Mouse (Mus musculus): ENCODE measurements around the gene Birc3. TPM values are rescaled to one million over a fixed set of nuclear protein-coding genes. Genes with fewer than 3 reads are reported as not detected.
"Not testable (repeated sequence)": the region's sequence is repeated elsewhere in the genome, so short reads cannot be mapped to it uniquely, and the experiment has no call there.

The Birc3 gene
- polyA plus RNA-seq, 1 experiment from 2014 or later: 0.70 TPM

- H3K27me3 ChIP-seq (ENCODE audit: control insufficient read depth, insufficient read depth, low read length): no peaks in the 10 kb centered on the region
- H3K9ac ChIP-seq (replicated peaks; ENCODE audit: low read depth, low read length): no peak overlapping the region
- 73% methylated on average over 4 of the region's 4 CpGs for WGBS
- peaks cover 3% of the 10 kb centered on the region; the same call in 1 of the 2 replicates for H3K4me1 ChIP-seq (ENCODE audit: control insufficient read depth, insufficient read depth, low read length)
- no peak overlapping the region for H3K4me2 ChIP-seq (ENCODE audit: low read depth, low read length)
- H3K27ac ChIP-seq (ENCODE audit: low read depth, low read length): no peak overlapping the region
- no peak for ATAC-seq (ENCODE audit: low read depth)
- no peaks in the 10 kb centered on the region for H3K9me3 ChIP-seq (ENCODE audit: control insufficient read depth, low read length)
- H3K36me3 ChIP-seq (ENCODE audit: control insufficient read depth, insufficient read depth, low read length): no peaks in the 10 kb centered on the region
- H3K4me3 ChIP-seq (ENCODE audit: low read depth, low read length): no peak overlapping the region
Observed at GRCm38 (mm10) chr9:7871316-7872043, 1.5 kb downstream of the Birc3 start.

DNA sequence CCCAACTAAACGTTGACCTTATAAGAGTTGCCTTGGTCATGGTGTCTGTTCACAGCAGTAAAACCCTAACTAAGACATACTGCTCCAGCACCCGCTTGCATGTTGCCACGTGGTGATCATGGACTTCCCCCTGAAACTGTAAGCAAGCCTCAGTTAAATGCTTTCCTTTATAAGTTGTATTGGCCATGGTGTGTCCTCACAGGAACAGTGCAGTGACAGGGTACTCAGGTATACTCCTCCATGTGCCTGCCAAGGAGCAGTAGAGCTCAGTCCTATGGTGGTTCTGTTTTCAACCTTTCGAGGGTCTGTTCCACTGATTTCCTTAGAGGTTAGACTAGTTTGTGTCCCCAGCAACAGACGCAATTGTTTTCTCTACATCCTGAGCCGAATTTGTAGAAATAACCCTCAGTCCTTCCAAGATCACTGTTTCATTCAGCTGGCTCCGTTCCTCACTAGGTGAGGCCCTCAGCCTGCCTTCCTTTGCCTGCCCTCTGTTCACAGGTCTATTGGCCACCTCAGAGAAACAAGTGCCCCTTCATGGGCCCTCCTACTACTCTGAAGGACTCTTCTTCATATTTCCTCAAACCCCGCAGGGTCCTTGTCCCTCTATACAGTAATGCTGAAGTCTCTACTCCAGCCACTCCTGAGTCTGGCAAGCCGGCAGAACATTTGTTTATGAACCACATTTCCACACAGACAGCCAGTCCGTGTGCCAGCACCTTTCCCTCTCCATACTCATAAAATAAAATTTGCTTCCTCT, 2.2 kb downstream of the Birc3 start:
- no peaks in the 10 kb centered on the region for H3K27me3 ChIP-seq (ENCODE audit: control insufficient read depth, insufficient read depth, low read length)
- ATAC-seq (ENCODE audit: low read depth): no peak

GRCm38 (mm10) chr9:7868838-7869491, 4.0 kb downstream of the Birc3 start:
- no peak for ATAC-seq (ENCODE audit: low read depth)
- 87% methylated on average over 4 of the region's 4 CpGs for WGBS
- no peaks in the 10 kb centered on the region for H3K9me3 ChIP-seq (ENCODE audit: control insufficient read depth, low read length)
- H3K27me3 ChIP-seq (ENCODE audit: control insufficient read depth, insufficient read depth, low read length): no peaks in the 10 kb centered on the region
- no peak overlapping the region for H3K27ac ChIP-seq (ENCODE audit: low read depth, low read length)
- H3K36me3 ChIP-seq (ENCODE audit: control insufficient read depth, insufficient read depth, low read length): no peaks in the 10 kb centered on the region
- no peak overlapping the region for H3K4me2 ChIP-seq (ENCODE audit: low read depth, low read length)
- H3K9ac ChIP-seq (replicated peaks; ENCODE audit: low read depth, low read length): no peak overlapping the region
- H3K4me3 ChIP-seq (ENCODE audit: low read depth, low read length): no peak overlapping the region
- H3K4me1 ChIP-seq (ENCODE audit: control insufficient read depth, insufficient read depth, low read length): peaks cover 3% of the 10 kb centered on the region; the same call in 1 of the 2 replicates

More for the DNA sequence above, 2.2 kb downstream of the Birc3 start:
- Histone ChIP-seq H3K36me3 (ENCODE audit: control insufficient read depth, insufficient read depth, low read length) (no peaks in the 10 kb centered on the region), H3K9ac (replicated peaks; ENCODE audit: low read depth, low read length) (no peak overlapping the region), H3K27ac (ENCODE audit: low read depth, low read length) (no peak overlapping the region), H3K4me1 (ENCODE audit: control insufficient read depth, insufficient read depth, low read length) (peaks cover 3% of the 10 kb centered on the region; the same call in 1 of the 2 replicates), H3K4me3 (ENCODE audit: low read depth, low read length) (no peak overlapping the region), H3K4me2 (ENCODE audit: low read depth, low read length) (no peak overlapping the region), H3K9me3 (ENCODE audit: control insufficient read depth, low read length) (no peaks in the 10 kb centered on the region)
- 95% methylated on average over 10 of the region's 10 CpGs for WGBS

DNA sequence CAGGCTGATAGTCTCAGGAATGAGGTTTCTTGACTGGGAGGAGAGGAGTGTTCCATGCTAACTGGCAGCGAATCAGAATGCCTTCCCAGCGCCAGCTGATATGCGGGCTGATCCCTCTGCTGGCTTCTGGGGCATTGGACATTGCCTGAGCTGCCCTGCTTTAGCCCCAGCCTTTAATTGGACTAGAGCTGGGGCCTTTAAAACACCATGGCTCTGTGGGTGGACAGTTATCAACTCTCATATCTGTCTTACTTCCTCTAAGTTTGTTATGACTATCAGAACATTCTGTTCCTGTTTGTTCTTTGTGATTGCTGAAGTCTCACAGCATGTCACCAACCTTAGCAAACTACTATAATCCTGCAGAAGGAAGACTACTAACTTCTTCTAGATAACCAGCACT, 5.0 kb downstream of the Birc3 start:
- no peak overlapping the region for H3K27ac ChIP-seq (ENCODE audit: low read depth, low read length)
- no peaks in the 10 kb centered on the region for H3K9me3 ChIP-seq (ENCODE audit: control insufficient read depth, low read length)
- ATAC-seq (ENCODE audit: low read depth): no peak
- no peaks in the 10 kb centered on the region for H3K27me3 ChIP-seq (ENCODE audit: control insufficient read depth, insufficient read depth, low read length)
- no peak overlapping the region for H3K4me2 ChIP-seq (ENCODE audit: low read depth, low read length)
- no peaks in the 10 kb centered on the region for H3K36me3 ChIP-seq (ENCODE audit: control insufficient read depth, insufficient read depth, low read length)
- H3K9ac ChIP-seq (replicated peaks; ENCODE audit: low read depth, low read length): no peak overlapping the region
- H3K4me3 ChIP-seq (ENCODE audit: low read depth, low read length): no peak overlapping the region
- WGBS: 100% methylated on average over 3 of the region's 3 CpGs
- H3K4me1 ChIP-seq (ENCODE audit: control insufficient read depth, insufficient read depth, low read length): peaks cover 3% of the 10 kb centered on the region; the same call in 1 of the 2 replicates

- not testable (repeated sequence) for H3K4me2 ChIP-seq (ENCODE audit: low read depth, low read length)
Observed at GRCm38 (mm10) chr9:7866981-7867380, 6.0 kb downstream of the Birc3 start.

GRCm38 (mm10) chr9:7860976-7861375, 12.0 kb downstream of the Birc3 start:
- WGBS: 88% methylated on average over 5 of the region's 5 CpGs
- Histone ChIP-seq H3K9me3 (ENCODE audit: control insufficient read depth, low read length) (no peaks in the 10 kb centered on the region), H3K27me3 (ENCODE audit: control insufficient read depth, insufficient read depth, low read length) (no peaks in the 10 kb centered on the region), H3K4me3 (ENCODE audit: low read depth, low read length) (no peak overlapping the region), H3K4me1 (ENCODE audit: control insufficient read depth, insufficient read depth, low read length) (no peaks in the 10 kb centered on the region), H3K4me2 (ENCODE audit: low read depth, low read length) (no peak overlapping the region), H3K27ac (ENCODE audit: low read depth, low read length) (no peak overlapping the region), H3K9ac (replicated peaks; ENCODE audit: low read depth, low read length) (no peak overlapping the region), H3K36me3 (ENCODE audit: control insufficient read depth, insufficient read depth, low read length) (no peaks in the 10 kb centered on the region)
- no peak for ATAC-seq (ENCODE audit: low read depth)

More at GRCm38 (mm10) chr9:7866981-7867380, 6.0 kb downstream of the Birc3 start:
- not testable (repeated sequence) for H3K27me3 ChIP-seq (ENCODE audit: control insufficient read depth, insufficient read depth, low read length); ATAC-seq (ENCODE audit: low read depth); H3K9me3 ChIP-seq (ENCODE audit: control insufficient read depth, low read length); H3K9ac ChIP-seq (replicated peaks; ENCODE audit: low read depth, low read length); H3K36me3 ChIP-seq (ENCODE audit: control insufficient read depth, insufficient read depth, low read length); H3K27ac ChIP-seq (ENCODE audit: low read depth, low read length); H3K4me1 ChIP-seq (ENCODE audit: control insufficient read depth, insufficient read depth, low read length); H3K4me3 ChIP-seq (ENCODE audit: low read depth, low read length)
- 89% methylated on average over 2 of the region's 2 CpGs for WGBS

DNA sequence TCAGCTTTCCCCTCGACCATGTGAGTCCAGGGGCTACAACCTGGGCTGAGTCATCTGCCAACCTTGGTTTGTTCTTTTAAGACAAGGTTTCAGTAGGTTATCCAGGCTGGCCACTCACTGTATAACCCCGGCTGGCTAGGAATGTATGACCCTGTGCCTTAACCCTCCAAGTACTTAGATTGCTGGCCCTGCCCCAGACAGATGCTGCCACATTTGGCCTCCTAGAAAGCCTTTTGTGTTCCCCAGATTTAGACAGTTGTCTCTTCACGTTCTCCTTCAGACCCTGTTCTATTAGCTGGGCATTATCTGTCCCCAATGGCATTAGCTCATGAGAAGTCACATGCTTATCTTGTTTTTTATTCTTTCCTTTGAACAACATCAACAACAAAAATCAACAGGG, 17.1 kb downstream of the Birc3 start:
- Histone ChIP-seq H3K9me3 (ENCODE audit: control insufficient read depth, low read length) (no peaks in the 10 kb centered on the region), H3K4me2 (ENCODE audit: low read depth, low read length) (no peak overlapping the region), H3K4me1 (ENCODE audit: control insufficient read depth, insufficient read depth, low read length) (no peaks in the 10 kb centered on the region), H3K36me3 (ENCODE audit: control insufficient read depth, insufficient read depth, low read length) (no peaks in the 10 kb centered on the region), H3K27ac (ENCODE audit: low read depth, low read length) (no peak overlapping the region), H3K9ac (replicated peaks; ENCODE audit: low read depth, low read length) (no peak overlapping the region), H3K27me3 (ENCODE audit: control insufficient read depth, insufficient read depth, low read length) (no peaks in the 10 kb centered on the region), H3K4me3 (ENCODE audit: low read depth, low read length) (no peak overlapping the region)
- no peak for ATAC-seq (ENCODE audit: low read depth)
- 70% methylated on average over 3 of the region's 3 CpGs for WGBS

DNA sequence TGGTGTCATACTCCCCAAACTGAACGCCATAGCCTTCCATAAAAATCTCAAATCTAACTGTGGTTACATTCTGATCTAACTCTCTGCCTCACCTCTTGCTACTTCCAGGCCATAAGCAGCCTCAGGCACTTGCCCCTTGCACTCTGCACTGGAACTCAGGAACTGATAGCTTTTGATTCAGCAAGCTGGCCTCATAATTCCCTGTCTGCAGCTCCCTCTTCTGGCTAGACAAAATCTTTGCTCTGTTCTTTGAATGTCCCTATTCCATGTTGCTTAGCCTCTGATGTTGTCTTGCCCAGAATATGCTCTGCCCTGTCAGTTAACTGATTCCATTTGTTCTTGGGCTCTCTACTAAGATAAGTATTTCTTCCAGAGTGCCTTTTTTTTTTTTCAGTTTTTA, 17.6 kb downstream of the Birc3 start:
- Histone ChIP-seq H3K4me2 (ENCODE audit: low read depth, low read length) (no peak overlapping the region), H3K27me3 (ENCODE audit: control insufficient read depth, insufficient read depth, low read length) (no peaks in the 10 kb centered on the region), H3K9ac (replicated peaks; ENCODE audit: low read depth, low read length) (no peak overlapping the region), H3K9me3 (ENCODE audit: control insufficient read depth, low read length) (no peaks in the 10 kb centered on the region), H3K36me3 (ENCODE audit: control insufficient read depth, insufficient read depth, low read length) (no peaks in the 10 kb centered on the region), H3K27ac (ENCODE audit: low read depth, low read length) (no peak overlapping the region), H3K4me1 (ENCODE audit: control insufficient read depth, insufficient read depth, low read length) (no peaks in the 10 kb centered on the region), H3K4me3 (ENCODE audit: low read depth, low read length) (no peak overlapping the region)
- WGBS: 29% methylated on average over 1 of the region's 1 CpGs
- peak; percentile 51; the same call in 1 of the 2 replicates for ATAC-seq (ENCODE audit: low read depth)

DNA sequence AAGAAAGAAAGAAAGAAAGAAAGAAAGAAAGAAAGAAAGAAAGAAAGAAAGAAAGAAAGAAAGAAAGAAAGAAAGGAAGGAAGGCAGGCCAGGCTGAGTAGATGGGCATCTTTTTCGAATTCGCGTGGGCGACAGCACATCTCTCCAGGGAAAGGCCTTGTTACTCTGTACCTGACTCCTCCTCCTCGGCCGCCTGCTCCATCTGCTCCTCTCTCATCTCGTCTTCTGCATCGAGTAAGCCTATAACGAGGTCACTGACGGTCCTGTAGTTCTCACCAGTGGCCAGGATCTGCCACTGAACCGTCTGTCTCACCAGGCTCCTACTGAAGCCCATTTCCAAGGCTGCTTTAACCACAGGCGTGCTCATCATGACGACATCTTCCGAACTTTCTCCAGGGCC, 18.8 kb downstream of the Birc3 start:
- H3K9ac ChIP-seq (replicated peaks; ENCODE audit: low read depth, low read length); H3K4me1 ChIP-seq (ENCODE audit: control insufficient read depth, insufficient read depth, low read length); H3K4me3 ChIP-seq (ENCODE audit: low read depth, low read length); H3K27ac ChIP-seq (ENCODE audit: low read depth, low read length); H3K4me2 ChIP-seq (ENCODE audit: low read depth, low read length); H3K27me3 ChIP-seq (ENCODE audit: control insufficient read depth, insufficient read depth, low read length); ATAC-seq (ENCODE audit: low read depth); H3K9me3 ChIP-seq (ENCODE audit: control insufficient read depth, low read length); H3K36me3 ChIP-seq (ENCODE audit: control insufficient read depth, insufficient read depth, low read length): not testable (repeated sequence)
- 78% methylated on average over 14 of the region's 14 CpGs for WGBS
